9 mouse cellular contexts compared by ENCODE assay signal in the genomic region with DNA sequence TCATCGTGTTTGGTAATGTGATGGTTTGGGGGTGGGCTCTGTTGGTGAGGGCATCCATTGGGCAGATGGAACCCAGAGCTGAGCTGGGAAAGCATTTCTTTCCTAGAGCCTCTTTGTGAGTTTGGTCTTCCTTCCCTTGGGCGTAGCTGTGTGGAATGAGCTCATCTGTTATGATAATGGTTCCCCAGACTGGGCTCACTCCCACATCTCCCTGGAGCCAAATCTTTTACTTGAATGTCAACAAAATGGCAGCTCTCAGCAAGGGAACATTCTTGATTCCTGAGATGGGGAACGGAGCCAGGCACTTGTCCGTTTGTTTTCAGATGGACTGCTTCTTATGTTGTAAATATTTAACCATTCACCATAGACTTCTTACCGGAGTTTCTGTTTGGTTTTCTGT.
A peak's percentile ranks its signal among the peaks of the same experiment; 100 is the strongest.
DNase-seq lines count a peak whose midpoint lies in the region; ATAC-seq lines count a peak whose summit lies in the region.
"Had no signal": no experiment of that assay in that cellular context is flagged by ENCODE, and none has a peak within 500 bp of the region (broad histone marks: within the 10 kb centered on the region; RNA-seq: fewer than 3 reads in every experiment).

No protein-coding gene starts in this region.

- 63% methylated on average over 5 of the region's 5 CpGs for WGBS in embryonic facial prominence, embryonic 14.5 days
- WGBS in embryonic facial prominence, embryonic 10.5 days: 79% methylated on average over 5 of the region's 5 CpGs
- 46% methylated on average over 5 of the region's 5 CpGs for WGBS in heart, embryonic 15.5 days

- no peak overlapping the region for H3K9ac ChIP-seq in embryonic facial prominence, embryonic 14.5 days (ENCODE audit: low read depth, low read length)
- no peak overlapping the region for H3K9ac ChIP-seq in heart, embryonic 15.5 days
- H3K9ac ChIP-seq: limb, embryonic 12.5 days had no signal

- no peaks in the 10 kb centered on the region for H3K27me3 ChIP-seq in embryonic facial prominence, embryonic 14.5 days (replicated peaks; ENCODE audit: control insufficient read depth, insufficient read depth, low read length)
- H3K27me3 ChIP-seq in embryonic facial prominence, embryonic 10.5 days (replicated peaks; ENCODE audit: low read depth, poor library complexity, severe bottlenecking): no peaks in the 10 kb centered on the region
- no peaks in the 10 kb centered on the region for H3K27me3 ChIP-seq in heart, embryonic 15.5 days
- H3K27me3 ChIP-seq: limb, embryonic 12.5 days had no signal

- no peak overlapping the region for H3K4me2 ChIP-seq in embryonic facial prominence, embryonic 14.5 days (ENCODE audit: low read depth, low read length)
- no peak overlapping the region for H3K4me2 ChIP-seq in heart, embryonic 15.5 days
- H3K4me2 ChIP-seq: limb, embryonic 12.5 days had no signal

- H3K4me3 ChIP-seq in embryonic facial prominence, embryonic 14.5 days (ENCODE audit: low read depth, low read length): no peak overlapping the region
- no peak overlapping the region for H3K4me3 ChIP-seq in embryonic facial prominence, embryonic 10.5 days
- no peak overlapping the region for H3K4me3 ChIP-seq in heart, embryonic 15.5 days
- H3K4me3 ChIP-seq: limb, embryonic 12.5 days had no signal

- no peaks in the 10 kb centered on the region for H3K36me3 ChIP-seq in embryonic facial prominence, embryonic 14.5 days (ENCODE audit: control insufficient read depth, insufficient read depth, low read length)
- peaks cover 8% of the 10 kb centered on the region; the same call in 1 of the 2 replicates for H3K36me3 ChIP-seq in embryonic facial prominence, embryonic 10.5 days (replicated peaks)
- no peaks in the 10 kb centered on the region for H3K36me3 ChIP-seq in heart, embryonic 15.5 days
- H3K36me3 ChIP-seq: limb, embryonic 12.5 days had no signal

- no peaks in the 10 kb centered on the region for H3K4me1 ChIP-seq in embryonic facial prominence, embryonic 14.5 days (ENCODE audit: control insufficient read depth, insufficient read depth, low read length)
- H3K4me1 ChIP-seq in embryonic facial prominence, embryonic 10.5 days: peaks cover 35% of the 10 kb centered on the region
- H3K4me1 ChIP-seq in heart, embryonic 15.5 days (replicated peaks): peaks cover 37% of the 10 kb centered on the region

- peak; percentile 65 for DNase-seq in embryonic facial prominence, embryonic 14.5 days (ENCODE audit: low spot score)
- DNase-seq in embryonic facial prominence, embryonic 10.5 days (ENCODE audit: low spot score): no peak
- peak; percentile 51 for DNase-seq in 3T3-L1 (ENCODE audit: low read depth, low spot score)
- DNase-seq in layer of hippocampus, postnatal 14 days (ENCODE audit: low spot score in 2 of 2): peak; percentile 27 to 52
- DNase-seq in adrenal gland, postnatal 36 days: no peak

- peak; percentile 60; the same call in 1 of the 2 replicates for ATAC-seq in embryonic facial prominence, embryonic 14.5 days (ENCODE audit: low read depth)
- ATAC-seq in heart, embryonic 15.5 days (replicated peaks; ENCODE audit: insufficient number of reproducible peaks, insufficient read depth, low FRiP score, low read depth): no peak
- no peak for ATAC-seq in granulocyte monocyte progenitor cell, adult 5-6 weeks (replicated peaks; ENCODE audit: poor library complexity, severe bottlenecking)
- no peak for ATAC-seq in activated CD4-positive, CD25-positive, alpha-beta regulatory T cell, adult 4 months

- no peaks in the 10 kb centered on the region for H3K9me3 ChIP-seq in embryonic facial prominence, embryonic 14.5 days (ENCODE audit: control insufficient read depth, low read length)
- peaks cover 3% of the 10 kb centered on the region; the same call in 1 of the 2 replicates for H3K9me3 ChIP-seq in embryonic facial prominence, embryonic 10.5 days
- H3K9me3 ChIP-seq in heart, embryonic 15.5 days (replicated peaks): no peaks in the 10 kb centered on the region
- H3K9me3 ChIP-seq: limb, embryonic 12.5 days had no signal

- no peak overlapping the region for H3K27ac ChIP-seq in embryonic facial prominence, embryonic 14.5 days (replicated peaks; ENCODE audit: low read depth, low read length)
- H3K27ac ChIP-seq in embryonic facial prominence, embryonic 10.5 days (replicated peaks): no peak overlapping the region
- H3K27ac ChIP-seq in heart, embryonic 15.5 days: peak overlapping the region; percentile 48
- H3K27ac ChIP-seq: limb, embryonic 12.5 days had no signal

Comparison
In these comparisons a context has a peak if more than half of its experiments do, and no peak if none do; other contexts are left out.
1. DNase-seq: peak in embryonic facial prominence, embryonic 14.5 days (single experiment), 3T3-L1 (single experiment) and layer of hippocampus, postnatal 14 days (2 of 2); none in embryonic facial prominence, embryonic 10.5 days (single experiment) and adrenal gland, postnatal 36 days (0 of 2).